Mouse (Mus musculus) effector memory CD4-positive, alpha-beta T cell, adult 7 months (primary cell): ENCODE data around the gene Gm10647. TPM values are rescaled to one million over a fixed set of nuclear protein-coding genes. Genes with fewer than 3 reads are reported as not detected.

Experiments
- polyA plus RNA-seq: library from polyadenylated mRNA; unstranded; fragments of 100-300 nt; shearing (Covaris generic); gene quantifications from one replicate; pipeline ENCODE4 v1.2.1, GENCODE M21; 2017

Gm10647 gene
- not detected for polyA plus RNA-seq

GRCm38 (mm10) chr9:66796739-66797138, at the start of gene Gm10647:
Gene Gm10647, plus strand, starts transcription at chr9:66797039.

GRCm38 (mm10) chr9:66795464-66796324, 1.1 kb upstream of the Gm10647 start, which contains the start of gene Aph1b:
Gene Aph1b, minus strand, starts transcription at chr9:66795490.

GRCm38 (mm10) chr9:66834318-66835096, 37.7 kb downstream of the Gm10647 start, which contains the start of gene Aph1c:
Gene Aph1c, minus strand, starts transcription at chr9:66834726.

Other genes starting within 250 kb of the Gm10647 start
- 147 TPM for gene Usp3, start 203.9 kb upstream of the Gm10647 start, polyA plus RNA-seq
- gene Car12, start 83.4 kb upstream of the Gm10647 start, polyA plus RNA-seq, result 0.99 TPM
- 1.2 TPM for gene Aph1b, start 1.5 kb upstream of the Gm10647 start, polyA plus RNA-seq
- gene Aph1c, start 37.7 kb downstream of the Gm10647 start, polyA plus RNA-seq, result not detected
- 293 TPM for gene Rab8b, start 122.6 kb downstream of the Gm10647 start, polyA plus RNA-seq
- gene Rps27l, start 149.0 kb downstream of the Gm10647 start, polyA plus RNA-seq, result 96.0 TPM
- 17.8 TPM for gene Lactb, start 178.4 kb downstream of the Gm10647 start, polyA plus RNA-seq